Mouse (Mus musculus) cerebellum, adult 2 months (tissue): ENCODE results near the gene Snx10.
"Not testable (repeated sequence)": the region's sequence is repeated elsewhere in the genome, so short reads cannot be mapped to it uniquely, and the experiment has no call there.

Experiments
- CTCF ChIP-seq: fragments of 200-500 bp; IDR thresholded peaks from 2 replicates; pipeline ENCODE4 v1.5.1; 2011; ENCODE audit warnings: low read depth, mild to moderate bottlenecking, control low read depth, low read length, moderate library complexity, borderline replicate concordance; ENCODE audit not compliant: insufficient read depth
- POLR2A ChIP-seq: fragments of 200-500 bp; IDR thresholded peaks from 2 replicates; pipeline ENCODE4 v1.6.1; 2011; ENCODE audit warnings: low read length, control low read depth, borderline replicate concordance; ENCODE audit not compliant: insufficient read depth

DNA sequence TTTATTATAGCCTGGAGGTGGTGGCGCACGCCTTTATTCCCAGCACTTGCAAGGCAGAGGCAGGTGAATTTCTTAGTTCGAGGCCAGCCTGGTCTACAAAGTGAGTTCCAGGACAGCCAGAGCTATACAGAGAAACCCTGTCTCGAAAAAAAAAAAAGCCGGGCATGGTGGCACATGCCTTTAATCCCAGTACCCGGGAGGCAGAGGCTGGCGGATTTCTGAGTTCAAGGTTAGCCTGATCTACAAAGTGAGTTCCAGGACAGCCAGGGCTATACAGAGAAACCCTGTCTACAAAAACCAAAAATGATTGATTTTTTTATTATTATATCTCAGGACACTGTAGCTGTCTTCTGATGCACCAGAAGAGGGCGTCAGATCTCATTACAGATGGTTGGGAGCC is 39.1 kb upstream of the Snx10 start:
- TF ChIP-seq POLR2A, CTCF: not testable (repeated sequence)
